8 mouse cellular contexts compared by ENCODE assay signal in the genomic region with DNA sequence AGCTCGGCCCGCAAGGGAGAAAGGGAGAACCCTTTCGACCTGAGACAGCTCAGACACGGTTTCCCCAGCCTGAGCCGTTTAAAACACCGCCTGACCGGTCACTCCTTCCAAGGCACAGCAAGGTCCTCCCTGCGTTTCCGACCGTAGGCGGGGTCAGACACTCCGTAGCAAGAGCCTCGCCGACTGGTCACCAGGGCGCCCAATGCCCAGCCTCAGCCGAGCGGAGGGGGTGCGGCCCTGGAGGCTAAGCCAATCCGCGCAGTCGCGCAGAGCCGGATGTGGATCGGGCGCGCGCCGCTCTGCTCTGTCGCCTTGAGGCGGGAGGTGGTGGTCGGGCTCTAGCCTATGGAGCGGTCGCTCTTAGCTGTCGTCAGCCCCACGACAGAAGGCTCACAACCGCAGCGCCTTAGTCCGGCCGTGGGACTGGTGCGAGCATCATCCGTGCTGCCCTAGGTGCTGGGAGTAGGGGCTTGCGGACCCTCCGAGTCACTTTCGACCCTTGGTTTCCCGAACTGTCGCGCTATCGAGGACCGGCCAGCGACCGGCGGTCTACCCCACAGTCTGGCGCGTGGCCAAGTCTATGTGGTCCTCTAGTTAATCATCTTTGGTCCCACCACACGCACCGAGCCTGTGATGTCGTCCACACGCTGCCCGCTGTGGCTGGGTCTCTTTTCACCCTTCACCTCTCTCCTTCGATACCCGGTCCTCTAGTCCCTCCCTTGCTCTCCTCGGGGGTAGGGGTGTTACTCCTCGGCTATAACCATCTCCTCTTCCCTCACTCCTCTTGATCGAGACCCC. TPM values are rescaled to one million over a fixed set of nuclear protein-coding genes. Genes with fewer than 3 reads are reported as not detected.
DNase-seq lines count a peak whose midpoint lies in the region; ATAC-seq and TF ChIP-seq lines count a peak whose summit lies in the region.

A gene (minus strand): TSS at position 193 of the 798 bp plus-strand sequence.

- peaks cover 6% of the 10 kb centered on the region for H3K4me1 ChIP-seq in embryonic facial prominence, embryonic 14.5 days (ENCODE audit: control insufficient read depth, insufficient read depth, low read length)
- H3K4me1 ChIP-seq in heart, adult 2 months (ENCODE audit: control insufficient read depth, insufficient read depth, low read length), result peaks cover 4% of the 10 kb centered on the region
- H3K4me1 ChIP-seq in limb, embryonic 13.5 days, result peaks cover 18% of the 10 kb centered on the region
- peaks cover 18% of the 10 kb centered on the region for H3K4me1 ChIP-seq in midbrain, embryonic 16.5 days (ENCODE audit: control insufficient read depth, insufficient read depth, low read length)

- peak; percentile 95 for DNase-seq in 3T3-L1 (ENCODE audit: low read depth, low spot score)
- DNase-seq in adrenal gland, postnatal 4 days (ENCODE audit: low spot score in 2 of 2), result peak; percentile 90 to 94
- peak; percentile 99 for DNase-seq in embryonic facial prominence, embryonic 14.5 days (ENCODE audit: low spot score)
- DNase-seq in heart, adult 2 months, result peak; percentile 95 to 98
- DNase-seq in kidney, adult 8-10 months, result peak; percentile 96 to 97
- DNase-seq in spleen, postnatal 10 days (ENCODE audit: low spot score in 2 of 2), result peak; percentile 85 to 97

- no peak for TF ChIP-seq EP300 in heart, adult 2 months (IDR thresholded peaks at IDR 0.05; ENCODE audit: insufficient read depth, low read depth, low read length)

- no peaks in the 10 kb centered on the region for H3K9me3 ChIP-seq in embryonic facial prominence, embryonic 14.5 days (ENCODE audit: control insufficient read depth, low read length)
- no peaks in the 10 kb centered on the region for H3K9me3 ChIP-seq in limb, embryonic 13.5 days
- no peaks in the 10 kb centered on the region for H3K9me3 ChIP-seq in midbrain, embryonic 16.5 days (replicated peaks; ENCODE audit: control insufficient read depth, low read length, poor library complexity, severe bottlenecking)

- peak within 1 kb of the TSS; percentile 80 for H3K4me3 ChIP-seq in embryonic facial prominence, embryonic 14.5 days (ENCODE audit: low read depth, low read length)
- peak within 1 kb of the TSS; percentile 76 for H3K4me3 ChIP-seq in heart, adult 2 months
- peak within 1 kb of the TSS; percentile 82 for H3K4me3 ChIP-seq in limb, embryonic 13.5 days
- peak within 1 kb of the TSS; percentile 82 for H3K4me3 ChIP-seq in midbrain, embryonic 16.5 days (ENCODE audit: low read depth, low read length)

- WGBS in embryonic facial prominence, embryonic 14.5 days, result under 1% methylated on average over 49 of the region's 64 CpGs
- WGBS in heart, adult 2 months, result under 1% methylated on average over 64 of the region's 64 CpGs
- under 1% methylated on average over 63 of the region's 64 CpGs for WGBS in limb, embryonic 13.5 days
- under 1% methylated on average over 64 of the region's 64 CpGs for WGBS in midbrain, embryonic 16.5 days

- H3K9ac ChIP-seq in embryonic facial prominence, embryonic 14.5 days (ENCODE audit: low read depth, low read length), result peak within 1 kb of the TSS; percentile 74
- H3K9ac ChIP-seq in heart, adult 2 months (ENCODE audit: low read depth, low read length), result peak within 1 kb of the TSS; percentile 89
- H3K9ac ChIP-seq in limb, embryonic 13.5 days, result peak within 1 kb of the TSS; percentile 86
- peak within 1 kb of the TSS; percentile 89 for H3K9ac ChIP-seq in midbrain, embryonic 16.5 days (ENCODE audit: low read depth, low read length)

- ATAC-seq in embryonic facial prominence, embryonic 14.5 days (ENCODE audit: low read depth), result peak; percentile 99
- ATAC-seq in limb, embryonic 13.5 days (ENCODE audit: low FRiP score, low read depth), result peak; percentile 99
- peak; percentile 100 for ATAC-seq in midbrain, embryonic 16.5 days

- H3K4me2 ChIP-seq in embryonic facial prominence, embryonic 14.5 days (ENCODE audit: low read depth, low read length), result peak within 1 kb of the TSS; percentile 94
- peak within 1 kb of the TSS; percentile 97 for H3K4me2 ChIP-seq in limb, embryonic 13.5 days (replicated peaks)
- H3K4me2 ChIP-seq in midbrain, embryonic 16.5 days (ENCODE audit: low read length), result peak within 1 kb of the TSS; percentile 97

- H3K27ac ChIP-seq in embryonic facial prominence, embryonic 14.5 days (replicated peaks; ENCODE audit: low read depth, low read length), result peak within 1 kb of the TSS; percentile 93
- H3K27ac ChIP-seq in heart, adult 2 months, result peak within 1 kb of the TSS; percentile 91
- peak within 1 kb of the TSS; percentile 86 for H3K27ac ChIP-seq in limb, embryonic 13.5 days
- peak within 1 kb of the TSS; percentile 86 for H3K27ac ChIP-seq in midbrain, embryonic 16.5 days (ENCODE audit: low read length)

- H3K36me3 ChIP-seq in embryonic facial prominence, embryonic 14.5 days (ENCODE audit: control insufficient read depth, insufficient read depth, low read length), result peaks cover 29% of the 10 kb centered on the region
- H3K36me3 ChIP-seq in heart, adult 2 months (ENCODE audit: control insufficient read depth, insufficient read depth, low read length), result no peaks in the 10 kb centered on the region; the same call in 1 of the 2 replicates
- peaks cover 34% of the 10 kb centered on the region for H3K36me3 ChIP-seq in limb, embryonic 13.5 days
- H3K36me3 ChIP-seq in midbrain, embryonic 16.5 days (ENCODE audit: control insufficient read depth, insufficient read depth, low read length), result peaks cover 10% of the 10 kb centered on the region

- TF ChIP-seq POLR2A in heart, adult 2 months (IDR thresholded peaks at IDR 0.05; ENCODE audit: insufficient read depth, low read depth, low read length), result peak; percentile 93

- TF ChIP-seq CTCF in heart, adult 2 months (IDR thresholded peaks at IDR 0.05), result 0 out of 2 replicates have a peak, but pooled peaks have one; percentile 2

- intact Hi-C loops in heart, adult 2 months (cut with DNase I), result loop anchor here (5.0 kb wide), 1 partner anchor 38 kb away; a partner anchor contains a TSS

- H3K79me2 ChIP-seq in heart, adult 2 months (replicated peaks; ENCODE audit: control insufficient read depth, insufficient read depth, low read length), result no peaks in the 10 kb centered on the region

- no peaks in the 10 kb centered on the region for H3K27me3 ChIP-seq in embryonic facial prominence, embryonic 14.5 days (replicated peaks; ENCODE audit: control insufficient read depth, insufficient read depth, low read length)
- no peaks in the 10 kb centered on the region for H3K27me3 ChIP-seq in heart, adult 2 months (ENCODE audit: control insufficient read depth, insufficient read depth, low read length)
- no peaks in the 10 kb centered on the region for H3K27me3 ChIP-seq in limb, embryonic 13.5 days
- no peaks in the 10 kb centered on the region for H3K27me3 ChIP-seq in midbrain, embryonic 16.5 days (ENCODE audit: control insufficient read depth, insufficient read depth, low read depth, low read length)

RNA-seq across cellular contexts. Expression of the gene that starts here (rescaled TPM):
- total RNA-seq in adrenal gland, postnatal 4 days (2021), result 10 to 100 TPM; 82.1 to 96.4 TPM
- polyA plus RNA-seq in embryonic facial prominence, embryonic 14.5 days (2014; fragmentation: Nextera tagmentation; extraction: Ambion mirVana), result 134 and 137 TPM in 2 replicates
- total RNA-seq in heart, adult 2 months (2021), result 10 to 100 TPM; 80.9 to 97.0 TPM
- polyA plus RNA-seq in heart, adult 2 months (2012; rRNA removed), result 82.0 and 90.0 TPM in 2 replicates
- polyA plus RNA-seq in limb, embryonic 13.5 days (2015; fragmentation: Nextera tagmentation; extraction: Ambion mirVana), result 132 and 139 TPM in 2 replicates
- polyA plus RNA-seq in midbrain, embryonic 16.5 days (2015; fragmentation: Nextera tagmentation; extraction: Ambion mirVana), result 147 and 154 TPM in 2 replicates

Comparison
In these comparisons a context has a peak if more than half of its experiments do, and no peak if none do; other contexts are left out.
1. Peak in every context shown above with its lines: DNase-seq, ATAC-seq, H3K4me3 ChIP-seq and H3K27ac ChIP-seq.